Mouse (Mus musculus) heart, embryonic 15.5 days (tissue): ENCODE measurements around the gene D630045J12Rik. TPM values are rescaled to one million over a fixed set of nuclear protein-coding genes. Genes with fewer than 3 reads are reported as not detected.

Source experiments
- ATAC-seq: fragments of 200-750 bp; cut with Nextera tagmentation; replicated peaks from 2 replicates; pipeline ENCODE4 v1.8.0; 2017; ENCODE audit warnings: low read depth, moderate TSS enrichment; ENCODE audit not compliant: insufficient number of reproducible peaks, insufficient read depth, low FRiP score
- H3K27ac ChIP-seq: fragments of 300-500 bp; sonication (generic); 2 replicates; pipeline ENCODE4 v1.5.1; 2015; ENCODE audit warnings: mild to moderate bottlenecking, inconsistent platforms
- H3K27me3 ChIP-seq: fragments of 300-500 bp; sonication (generic); 2 replicates; pipeline ENCODE4 v1.6.1; 2015; ENCODE audit warnings: inconsistent platforms
- H3K36me3 ChIP-seq: fragments of 300-500 bp; sonication (generic); 2 replicates; pipeline ENCODE4 v1.6.1; 2015; ENCODE audit warnings: mild to moderate bottlenecking, inconsistent platforms
- H3K4me1 ChIP-seq: fragments of 300-500 bp; sonication (generic); replicated peaks from 2 replicates; pipeline ENCODE4 v1.6.1; 2015; ENCODE audit warnings: inconsistent platforms
- H3K4me2 ChIP-seq: fragments of 300-500 bp; sonication (generic); 2 replicates; pipeline ENCODE4 v1.6.1; 2015; ENCODE audit warnings: inconsistent platforms, mild to moderate bottlenecking, moderate library complexity
- H3K4me3 ChIP-seq: fragments of 300-500 bp; sonication (generic); 2 replicates; pipeline ENCODE4 v1.5.1; 2015; ENCODE audit warnings: mild to moderate bottlenecking, inconsistent platforms
- H3K9ac ChIP-seq: fragments of 300-500 bp; sonication (generic); 2 replicates; pipeline ENCODE4 v1.6.1; 2015; ENCODE audit warnings: mild to moderate bottlenecking, inconsistent platforms
- H3K9me3 ChIP-seq: fragments of 300-500 bp; sonication (generic); replicated peaks from 2 replicates; pipeline ENCODE4 v1.6.1; 2016; ENCODE audit warnings: inconsistent platforms
- WGBS: fragments of 180-500 bp; shearing (Covaris S2); methylation state at CpG from one replicate; pipeline ENCODE4 v1.1.7; 2015; ENCODE audit warnings: mixed read lengths; 5-methylcytosine and 5-hydroxymethylcytosine counted together
- polyA plus RNA-seq: library from polyadenylated mRNA; unstranded; fragments of >200 nt; fragmentation: Nextera tagmentation; extraction: Ambion mirVana; gene quantifications from 2 replicates; pipeline ENCODE4 v1.2.1, GENCODE M21; 2015

The D630045J12Rik gene
- polyA plus RNA-seq, 1 experiment from 2014 or later: 1.1 TPM

GRCm38 (mm10) chr6:38156204-38156603 is 97.6 kb downstream of the D630045J12Rik start:
- Histone ChIP-seq H3K4me3 (no peak overlapping the region), H3K36me3 (no peaks in the 10 kb centered on the region), H3K27ac (no peak overlapping the region), H3K27me3 (no peaks in the 10 kb centered on the region), H3K4me1 (peaks cover 10% of the 10 kb centered on the region), H3K9ac (no peak overlapping the region), H3K9me3 (no peaks in the 10 kb centered on the region), H3K4me2 (no peak overlapping the region)
- 88% methylated on average over 5 of the region's 5 CpGs for WGBS
- no peak for ATAC-seq

GRCm38 (mm10) chr6:38152305-38152704 is 101.5 kb downstream of the D630045J12Rik start:
- H3K4me2 ChIP-seq: no peak overlapping the region
- H3K9me3 ChIP-seq: no peaks in the 10 kb centered on the region
- H3K4me1 ChIP-seq: peaks cover 10% of the 10 kb centered on the region
- 0 out of 2 replicates have a peak, but pooled peaks have one; percentile 31 for ATAC-seq
- H3K9ac ChIP-seq: no peak overlapping the region
- H3K27me3 ChIP-seq: no peaks in the 10 kb centered on the region
- no peak overlapping the region for H3K4me3 ChIP-seq
- no peaks in the 10 kb centered on the region; the same call in 1 of the 2 replicates for H3K36me3 ChIP-seq
- no peak overlapping the region for H3K27ac ChIP-seq
- 45% methylated on average over 11 of the region's 11 CpGs for WGBS

GRCm38 (mm10) chr6:38149483-38149882 is 104.3 kb downstream of the D630045J12Rik start:
- 91% methylated on average over 19 of the region's 19 CpGs for WGBS
- H3K9me3 ChIP-seq: no peaks in the 10 kb centered on the region
- no peak overlapping the region for H3K4me2 ChIP-seq
- no peak overlapping the region for H3K4me3 ChIP-seq
- no peaks in the 10 kb centered on the region; the same call in 1 of the 2 replicates for H3K36me3 ChIP-seq
- H3K27me3 ChIP-seq: no peaks in the 10 kb centered on the region
- H3K27ac ChIP-seq: no peak overlapping the region
- peaks cover 14% of the 10 kb centered on the region for H3K4me1 ChIP-seq
- no peak for ATAC-seq
- no peak overlapping the region for H3K9ac ChIP-seq

- Histone ChIP-seq H3K4me2 (no peak overlapping the region), H3K9ac (no peak overlapping the region), H3K27ac (no peak overlapping the region), H3K9me3 (no peaks in the 10 kb centered on the region), H3K4me3 (no peak overlapping the region), H3K27me3 (no peaks in the 10 kb centered on the region), H3K4me1 (peaks cover 17% of the 10 kb centered on the region), H3K36me3 (no peaks in the 10 kb centered on the region; the same call in 1 of the 2 replicates)
- 84% methylated on average over 10 of the region's 10 CpGs for WGBS
- no peak for ATAC-seq
Observed at GRCm38 (mm10) chr6:38148626-38149025, 105.2 kb downstream of the D630045J12Rik start.

- WGBS: 87% methylated on average over 5 of the region's 5 CpGs
Observed at GRCm38 (mm10) chr6:38147301-38147700, 106.5 kb downstream of the D630045J12Rik start.

GRCm38 (mm10) chr6:38145463-38146065 is 108.2 kb downstream of the D630045J12Rik start:
- H3K4me1 ChIP-seq: peaks cover 7% of the 10 kb centered on the region
- no peaks in the 10 kb centered on the region for H3K27me3 ChIP-seq
- WGBS: 65% methylated on average over 8 of the region's 8 CpGs
- H3K9ac ChIP-seq: no peak overlapping the region
- H3K36me3 ChIP-seq: no peaks in the 10 kb centered on the region; the same call in 1 of the 2 replicates
- H3K9me3 ChIP-seq: no peaks in the 10 kb centered on the region
- H3K27ac ChIP-seq: peak overlapping the region; percentile 56
- no peak overlapping the region for H3K4me3 ChIP-seq
- no peak for ATAC-seq
- H3K4me2 ChIP-seq: no peak overlapping the region

More at GRCm38 (mm10) chr6:38147301-38147700, 106.5 kb downstream of the D630045J12Rik start:
- no peaks in the 10 kb centered on the region; the same call in 1 of the 2 replicates for H3K36me3 ChIP-seq
- no peak overlapping the region for H3K4me3 ChIP-seq
- ATAC-seq: no peak
- peaks cover 11% of the 10 kb centered on the region for H3K4me1 ChIP-seq
- no peak overlapping the region for H3K4me2 ChIP-seq
- no peak overlapping the region for H3K27ac ChIP-seq
- H3K9me3 ChIP-seq: no peaks in the 10 kb centered on the region
- no peaks in the 10 kb centered on the region for H3K27me3 ChIP-seq
- no peak overlapping the region for H3K9ac ChIP-seq

- no peaks in the 10 kb centered on the region for H3K9me3 ChIP-seq
- H3K36me3 ChIP-seq: no peaks in the 10 kb centered on the region; the same call in 1 of the 2 replicates
- ATAC-seq: peak; percentile 40; the same call in 1 of the 2 replicates
- H3K4me2 ChIP-seq: no peak overlapping the region
- peaks cover 7% of the 10 kb centered on the region for H3K4me1 ChIP-seq
- H3K9ac ChIP-seq: no peak overlapping the region
- peak overlapping the region; percentile 56 for H3K27ac ChIP-seq
- H3K4me3 ChIP-seq: no peak overlapping the region
- 45% methylated on average over 9 of the region's 9 CpGs for WGBS
- no peaks in the 10 kb centered on the region for H3K27me3 ChIP-seq
Observed at GRCm38 (mm10) chr6:38144161-38144998, 109.4 kb downstream of the D630045J12Rik start.

- H3K4me2 ChIP-seq: no peak overlapping the region
- no peak overlapping the region for H3K4me3 ChIP-seq
- no peaks in the 10 kb centered on the region for H3K27me3 ChIP-seq
- no peaks in the 10 kb centered on the region for H3K9me3 ChIP-seq
- no peak overlapping the region for H3K27ac ChIP-seq
- peaks cover 6% of the 10 kb centered on the region for H3K4me1 ChIP-seq
- 90% methylated on average over 9 of the region's 9 CpGs for WGBS
- no peak overlapping the region for H3K9ac ChIP-seq
- no peak for ATAC-seq
- H3K36me3 ChIP-seq: peaks cover 5% of the 10 kb centered on the region; the same call in 1 of the 2 replicates
Observed at GRCm38 (mm10) chr6:38140402-38140801, 113.4 kb downstream of the D630045J12Rik start.

- no peaks in the 10 kb centered on the region for H3K9me3 ChIP-seq
- H3K4me1 ChIP-seq: peaks cover under 1% of the 10 kb centered on the region; the same call in 1 of the 2 replicates
- H3K36me3 ChIP-seq: peaks cover 5% of the 10 kb centered on the region; the same call in 1 of the 2 replicates
- no peak overlapping the region for H3K9ac ChIP-seq
- ATAC-seq: no peak
- H3K4me3 ChIP-seq: no peak overlapping the region
- no peaks in the 10 kb centered on the region for H3K27me3 ChIP-seq
- 79% methylated on average over 3 of the region's 3 CpGs for WGBS
- no peak overlapping the region for H3K27ac ChIP-seq
- no peak overlapping the region for H3K4me2 ChIP-seq
Observed at GRCm38 (mm10) chr6:38139086-38139485, 114.7 kb downstream of the D630045J12Rik start.

- Histone ChIP-seq H3K4me1 (peaks cover 11% of the 10 kb centered on the region), H3K4me2 (no peak overlapping the region), H3K4me3 (no peak overlapping the region), H3K9me3 (no peaks in the 10 kb centered on the region), H3K9ac (no peak overlapping the region), H3K36me3 (peaks cover 5% of the 10 kb centered on the region; the same call in 1 of the 2 replicates), H3K27me3 (no peaks in the 10 kb centered on the region), H3K27ac (no peak overlapping the region)
- ATAC-seq: no peak
- 75% methylated on average over 8 of the region's 8 CpGs for WGBS
Observed at GRCm38 (mm10) chr6:38134806-38135559, 118.8 kb downstream of the D630045J12Rik start.

GRCm38 (mm10) chr6:38131801-38132231 is 122.0 kb downstream of the D630045J12Rik start:
- peaks cover 5% of the 10 kb centered on the region; the same call in 1 of the 2 replicates for H3K36me3 ChIP-seq
- no peaks in the 10 kb centered on the region for H3K9me3 ChIP-seq
- H3K27me3 ChIP-seq: no peaks in the 10 kb centered on the region
- ATAC-seq: 0 out of 2 replicates have a peak, but pooled peaks have one; percentile 33
- H3K4me3 ChIP-seq: no peak overlapping the region
- H3K4me2 ChIP-seq: no peak overlapping the region
- peak overlapping the region; percentile 42 for H3K27ac ChIP-seq
- 40% methylated on average over 4 of the region's 4 CpGs for WGBS
- no peak overlapping the region for H3K9ac ChIP-seq
- H3K4me1 ChIP-seq: peaks cover 11% of the 10 kb centered on the region
